Mouse (Mus musculus): Measurements from ENCODE around the gene Poll.

- TF ChIP-seq CTCF (IDR thresholded peaks at IDR 0.05; ENCODE audit: low read depth) (no peak), EP300 (optimal IDR thresholded peaks at IDR 0.05) (no peak)
These were observed 32.3 kb downstream of the Poll start for GRCm38 (mm10) chr19:45527931-45528534.
